Mouse (Mus musculus) testis, postnatal 14 days (tissue): ENCODE results near the gene Ptgs1.

Experiments used
- DNase-seq: peaks from one replicate; pipeline ENCODE4 v3.0.0; 2021; ENCODE audit warnings: low spot score

Gene Ptgs1

DNA sequence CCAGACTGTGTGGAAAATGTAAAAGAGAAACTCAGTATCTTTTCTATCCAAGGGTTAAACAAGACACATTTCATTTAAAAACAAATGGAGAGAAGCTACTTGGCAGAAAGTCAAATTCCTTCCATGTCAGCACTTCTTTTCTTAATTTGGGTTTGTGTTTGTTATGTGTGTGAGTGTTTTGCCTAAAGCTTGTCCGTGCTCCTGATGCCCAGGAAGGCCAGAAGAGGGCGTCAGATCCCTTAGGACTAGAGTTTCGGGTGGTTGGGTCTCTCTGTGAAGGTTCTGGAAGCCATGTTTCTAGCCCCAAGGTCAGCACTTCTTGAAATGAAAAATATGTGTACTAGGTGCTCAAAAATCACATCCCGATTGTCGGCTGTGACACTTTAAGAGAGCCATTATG is 15.8 kb upstream of the Ptgs1 start:
- DNase-seq, result no peak

DNA sequence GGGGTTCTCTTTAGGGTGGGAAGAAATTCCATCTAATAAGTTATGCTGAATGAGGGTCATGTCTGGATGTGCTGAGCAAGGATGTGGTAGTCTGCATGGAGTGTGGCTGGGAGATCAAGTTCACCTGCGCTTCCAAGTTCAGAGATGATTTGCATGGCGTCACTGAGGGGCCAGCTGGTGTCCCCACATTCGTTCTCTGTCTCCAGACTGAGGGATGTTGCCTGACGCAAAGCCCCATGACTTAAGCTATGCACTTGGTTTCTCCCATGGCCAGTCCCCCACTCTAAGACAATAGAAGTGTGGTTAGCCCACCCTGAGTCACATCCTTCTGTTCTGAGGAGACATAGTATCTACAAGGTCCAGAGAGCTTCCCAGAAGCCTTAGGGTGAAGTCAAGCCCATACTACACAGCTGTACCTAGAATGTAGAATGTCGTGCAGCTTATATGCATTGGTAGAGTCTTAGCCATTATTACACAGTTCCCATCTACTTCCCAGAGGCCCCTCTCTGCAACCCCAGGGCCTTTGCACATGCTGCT is 15.0 kb upstream of the Ptgs1 start:
- DNase-seq, result no peak

GRCm38 (mm10) chr2:36216546-36216945 is 13.7 kb upstream of the Ptgs1 start:
- DNase-seq, result no peak

DNA sequence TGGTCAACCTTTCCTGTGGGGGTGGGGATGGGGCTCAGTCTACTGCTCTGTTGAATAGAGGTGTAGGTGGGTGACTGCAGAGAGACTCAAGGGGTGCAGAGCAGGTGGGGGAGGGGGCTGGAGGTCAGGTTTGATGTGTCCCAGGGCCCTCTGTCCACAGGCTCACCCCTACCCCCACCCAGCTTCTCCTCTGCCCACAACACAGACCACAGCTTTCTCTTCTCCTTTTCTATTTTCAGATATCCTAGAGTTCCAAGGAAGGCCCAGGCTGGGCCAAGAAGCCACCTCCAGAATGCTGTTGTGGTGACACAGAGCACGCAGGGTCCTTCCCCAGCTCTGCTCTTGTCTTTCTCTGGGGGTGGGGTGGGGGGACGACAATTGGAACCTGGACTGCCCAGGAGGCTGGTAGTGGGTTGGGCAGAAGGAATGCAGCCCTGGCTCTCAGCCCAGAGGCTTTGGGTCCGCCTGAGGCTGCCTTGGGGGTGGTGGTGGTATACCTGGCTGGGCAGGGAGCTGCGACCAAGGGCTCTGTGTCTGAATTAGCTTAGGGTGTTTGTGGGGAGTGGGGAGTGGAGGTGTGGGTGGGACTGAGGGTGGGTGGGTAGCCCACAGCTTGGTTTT is 13.2 kb upstream of the Ptgs1 start:
- DNase-seq, result no peak

- no peak for DNase-seq
These were observed 12.5 kb upstream of the Ptgs1 start for GRCm38 (mm10) chr2:36217692-36218233.

DNA sequence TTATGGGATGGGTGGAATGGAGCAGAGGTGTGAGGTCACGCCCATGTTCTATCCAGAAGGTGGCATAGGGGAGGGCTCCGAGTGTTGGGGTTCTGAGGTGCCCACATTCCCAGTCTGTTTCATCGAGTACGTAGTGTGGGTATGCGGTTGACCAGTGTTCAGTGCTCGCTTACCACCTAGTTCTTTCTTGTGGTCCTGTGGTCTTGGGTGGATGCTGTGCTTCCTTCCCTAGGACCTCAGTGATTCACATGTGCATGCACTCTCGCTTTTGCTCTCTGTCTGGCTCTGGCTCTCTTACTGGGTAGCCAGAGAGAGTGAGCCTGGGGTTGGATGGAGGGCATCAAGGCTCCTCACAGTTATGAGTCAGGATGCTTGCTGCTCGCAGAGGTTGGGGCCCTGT is 10.1 kb upstream of the Ptgs1 start:
- DNase-seq, result no peak

GRCm38 (mm10) chr2:36220891-36221290 is 9.3 kb upstream of the Ptgs1 start:
- DNase-seq, result no peak

DNA sequence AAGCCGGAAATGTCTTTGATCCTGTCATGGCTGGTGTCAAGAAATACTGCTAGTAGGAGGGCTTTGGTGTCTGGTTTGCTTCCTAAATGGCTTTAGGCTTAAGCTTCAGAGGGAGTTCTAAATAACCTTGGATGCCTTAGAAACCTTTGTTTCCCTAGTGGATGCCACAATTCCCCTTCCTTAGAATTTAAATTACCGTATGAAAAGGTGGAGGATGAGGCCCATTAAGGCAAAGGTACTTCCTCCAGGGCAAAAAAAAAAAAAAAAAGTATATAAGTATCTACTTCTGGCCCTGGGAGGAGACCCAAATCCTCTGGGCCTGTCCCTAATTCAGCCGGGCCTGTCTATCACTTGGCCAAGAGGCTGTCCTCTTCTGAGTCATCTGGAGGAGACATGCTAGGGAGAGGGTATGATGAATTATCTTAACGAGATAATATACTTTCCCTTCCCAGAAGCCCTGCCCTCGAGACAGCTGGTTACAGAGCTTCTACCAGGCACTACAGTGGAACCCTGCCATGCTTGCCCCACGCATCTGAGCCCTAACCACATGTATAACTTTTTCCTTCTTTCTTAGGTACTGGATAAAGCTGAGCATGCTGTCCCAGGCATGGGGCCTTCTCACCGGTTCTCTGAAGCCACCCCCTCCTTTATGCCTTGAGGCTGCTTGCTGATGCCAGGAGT is 7.9 kb upstream of the Ptgs1 start:
- no peak for DNase-seq

- DNase-seq, result no peak
These were observed 6.8 kb upstream of the Ptgs1 start for GRCm38 (mm10) chr2:36223436-36223835.

- no peak for DNase-seq
These were observed 6.1 kb upstream of the Ptgs1 start for GRCm38 (mm10) chr2:36224153-36224552.

- no peak for DNase-seq
These were observed 5.6 kb upstream of the Ptgs1 start for GRCm38 (mm10) chr2:36224599-36224998.

DNA sequence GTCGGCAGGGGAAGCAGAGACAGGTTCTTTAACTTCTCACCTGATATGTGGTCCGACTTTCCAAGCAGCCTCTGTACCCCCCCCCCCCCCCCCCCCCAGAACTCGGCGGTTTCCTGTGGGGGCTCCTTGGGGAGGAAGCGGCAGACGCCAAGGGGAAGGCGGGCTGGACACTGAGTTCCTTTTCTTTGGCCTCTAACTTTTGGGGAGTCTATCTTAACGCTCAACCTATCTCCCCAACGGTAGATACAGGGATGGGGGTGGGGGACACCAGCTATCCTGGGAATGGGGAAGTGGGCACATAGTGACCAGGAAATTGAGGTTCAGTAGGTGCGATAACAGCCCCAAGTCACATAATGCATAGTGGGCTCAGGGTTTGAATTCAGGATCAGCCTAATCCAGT is 741 bp downstream of the Ptgs1 start:
- DNase-seq, result no peak

DNA sequence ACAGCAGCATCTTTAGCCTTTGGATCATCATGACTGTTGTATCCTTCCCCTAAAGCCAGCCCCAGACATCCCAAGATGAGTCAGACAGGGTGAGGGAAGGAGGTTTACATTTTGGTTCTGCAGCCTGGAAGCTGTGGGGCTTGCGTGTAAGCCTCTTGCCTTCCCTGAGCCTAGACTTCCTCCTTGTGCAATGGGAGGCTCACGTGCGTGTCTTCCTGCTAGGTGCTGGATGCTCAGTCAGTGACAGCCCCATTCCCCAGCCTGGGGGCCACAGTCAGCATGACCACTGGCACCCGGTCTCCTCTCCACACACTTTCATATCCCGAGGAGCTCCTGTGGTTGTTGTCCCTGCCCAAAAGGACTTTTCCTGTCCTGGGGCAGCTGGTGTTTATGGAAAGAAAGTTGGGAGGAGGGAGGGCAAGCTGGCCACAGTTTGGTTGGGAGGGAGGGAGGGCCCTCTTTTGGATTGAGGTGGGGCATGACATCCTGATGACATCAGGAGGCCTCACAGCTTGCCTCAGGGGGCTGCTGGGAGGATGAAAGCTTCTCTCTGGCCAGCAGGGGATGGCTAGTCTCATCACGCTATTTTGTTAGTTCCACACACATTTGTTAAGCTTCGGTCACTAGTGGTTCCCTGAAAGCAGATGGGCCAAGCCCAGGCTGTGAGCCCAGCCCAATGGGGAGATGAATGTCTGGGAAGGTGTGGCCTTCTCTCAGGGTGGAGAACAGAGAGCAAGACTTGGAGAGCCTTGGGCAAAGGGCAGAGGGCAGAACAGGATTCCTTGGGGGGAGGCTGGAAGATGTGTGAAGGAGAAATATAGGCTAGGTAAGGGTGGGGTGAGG is 4.5 kb downstream of the Ptgs1 start:
- no peak for DNase-seq

GRCm38 (mm10) chr2:36235917-36236316 is 5.7 kb downstream of the Ptgs1 start:
- no peak for DNase-seq

GRCm38 (mm10) chr2:36236889-36237288 is 6.7 kb downstream of the Ptgs1 start:
- no peak for DNase-seq

DNA sequence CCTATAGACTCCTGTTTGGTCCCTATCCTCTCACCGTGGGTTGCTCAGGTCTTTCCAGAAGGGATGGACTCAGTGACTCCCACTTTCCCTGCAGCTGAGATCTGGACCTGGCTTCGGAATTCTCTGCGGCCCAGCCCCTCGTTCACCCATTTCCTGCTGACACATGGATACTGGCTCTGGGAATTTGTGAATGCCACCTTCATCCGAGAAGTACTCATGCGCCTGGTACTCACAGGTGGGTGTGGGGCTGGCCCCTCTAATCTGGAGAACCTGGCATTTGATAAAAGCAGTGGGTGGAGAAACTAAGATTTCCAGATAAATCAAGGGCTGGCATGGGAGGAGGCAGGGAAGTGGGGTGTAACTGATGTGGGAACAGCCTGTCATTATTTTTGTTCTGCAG is 7.3 kb downstream of the Ptgs1 start:
- no peak for DNase-seq

DNA sequence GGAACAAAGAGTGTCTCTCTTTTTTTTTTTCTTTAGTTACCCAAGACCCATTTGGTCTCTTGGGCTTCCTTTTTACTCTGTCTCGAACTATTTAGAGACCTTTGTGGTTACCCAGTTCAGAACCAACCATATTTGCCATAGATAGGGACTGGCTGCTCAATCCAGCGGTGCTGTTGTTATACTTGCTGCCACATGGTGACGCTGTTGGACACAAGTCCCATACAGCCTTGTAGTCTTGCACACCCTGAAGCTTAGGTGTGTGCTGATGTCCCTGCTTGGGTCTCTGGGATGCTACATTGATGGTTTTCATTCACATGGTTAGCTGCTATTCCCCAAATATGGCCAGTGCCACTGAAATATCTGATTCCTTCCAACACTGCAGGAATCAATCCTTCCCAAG is 8.2 kb downstream of the Ptgs1 start:
- no peak for DNase-seq

GRCm38 (mm10) chr2:36238951-36239350 is 8.7 kb downstream of the Ptgs1 start:
- no peak for DNase-seq

DNA sequence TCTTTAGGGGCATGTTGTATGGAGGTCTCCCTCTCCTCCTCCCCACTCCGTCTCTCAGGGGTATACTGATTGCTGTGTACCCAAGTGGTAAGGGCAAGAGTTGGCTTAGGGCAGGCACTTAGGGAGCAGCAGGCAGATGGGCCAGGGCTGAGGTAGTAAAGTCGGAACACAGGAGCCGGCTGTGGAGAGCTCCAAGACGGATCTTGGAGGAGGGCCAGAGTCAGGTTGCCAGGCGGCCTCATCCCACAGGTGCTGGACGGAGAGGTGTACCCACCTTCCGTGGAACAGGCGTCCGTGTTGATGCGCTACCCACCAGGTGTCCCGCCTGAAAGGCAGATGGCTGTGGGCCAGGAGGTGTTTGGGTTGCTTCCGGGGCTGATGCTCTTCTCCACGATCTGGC is 12.3 kb downstream of the Ptgs1 start:
- DNase-seq, result no peak

GRCm38 (mm10) chr2:36243296-36243891 is 13.2 kb downstream of the Ptgs1 start:
- DNase-seq, result no peak

GRCm38 (mm10) chr2:36243892-36244309 is 13.7 kb downstream of the Ptgs1 start:
- DNase-seq, result no peak

GRCm38 (mm10) chr2:36244705-36245104 is 14.5 kb downstream of the Ptgs1 start:
- DNase-seq, result no peak
